Comparison of ENCODE assay signal across 15 mouse cellular contexts in the genomic region with DNA sequence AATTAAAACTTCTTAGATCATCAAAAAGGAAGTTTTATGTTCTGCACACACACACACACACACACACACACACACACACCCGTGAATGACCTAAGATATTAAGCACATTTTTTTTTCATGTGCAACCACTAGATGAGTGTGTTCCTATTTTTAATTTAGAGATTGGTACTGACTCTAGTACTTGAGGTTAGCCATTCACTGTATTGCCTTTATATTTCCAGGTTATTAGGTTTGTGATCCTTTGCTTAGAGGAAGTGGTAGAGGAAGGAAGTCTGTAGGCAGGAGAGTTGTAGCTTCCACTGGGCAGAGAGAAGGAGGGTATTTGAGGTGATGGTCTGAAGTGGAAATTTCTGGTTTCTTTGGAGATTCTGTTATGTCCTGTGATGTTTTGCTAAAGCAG.
"Had no signal": no experiment of that assay in that cellular context is flagged by ENCODE, and none has a peak within 500 bp of the region (broad histone marks: within the 10 kb centered on the region; RNA-seq: fewer than 3 reads in every experiment).

No protein-coding gene starts in this region.

- DNase-seq: liver, postnatal 0 days; lung, adult 2 months; lung, postnatal 14 days; lung, postnatal 36 days; midbrain, embryonic 14.5 days; right cerebral cortex, postnatal 14 days; thymus, adult 18-20 months; thymus, postnatal 14 days; thymus, postnatal 36 days had no signal

- H3K27me3 ChIP-seq: lung, embryonic 15.5 days; megakaryocyte, embryonic 14.5 days; midbrain, embryonic 12.5 days; neural tube, embryonic 12.5 days had no signal

- H3K36me3 ChIP-seq: lung, embryonic 15.5 days; midbrain, embryonic 12.5 days; neural tube, embryonic 12.5 days had no signal

- ATAC-seq: liver, postnatal 0 days; lung, postnatal 0 days; midbrain, embryonic 16.5 days had no signal
